Mouse (Mus musculus): ENCODE data around the gene Efna1.

The Efna1 gene

DNA sequence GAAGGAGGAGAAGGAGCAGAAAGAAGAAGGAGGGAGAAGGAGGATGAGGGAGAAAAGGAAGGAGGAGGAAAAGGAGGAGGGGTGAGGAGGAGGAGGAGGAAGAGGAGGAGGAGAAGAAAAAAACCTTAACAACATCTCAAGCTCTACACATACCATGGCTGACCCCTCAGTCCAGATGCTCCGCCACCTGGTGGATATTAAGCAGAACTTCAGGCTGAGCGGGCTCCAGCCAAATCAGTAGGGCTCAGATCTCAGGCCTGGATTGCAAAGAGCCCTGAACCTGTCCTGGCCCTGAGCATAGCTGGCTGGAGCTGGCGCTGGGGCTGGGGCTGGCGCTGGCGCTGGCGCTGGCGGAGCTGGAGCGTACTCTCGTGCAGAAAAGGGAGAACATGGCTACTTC, 27.1 kb upstream of the Efna1 start:
- peak in 1 of 2 experiments; percentile 39 for DNase-seq (ENCODE audit: low read depth in 1 of 2, low spot score in 2 of 2)

DNA sequence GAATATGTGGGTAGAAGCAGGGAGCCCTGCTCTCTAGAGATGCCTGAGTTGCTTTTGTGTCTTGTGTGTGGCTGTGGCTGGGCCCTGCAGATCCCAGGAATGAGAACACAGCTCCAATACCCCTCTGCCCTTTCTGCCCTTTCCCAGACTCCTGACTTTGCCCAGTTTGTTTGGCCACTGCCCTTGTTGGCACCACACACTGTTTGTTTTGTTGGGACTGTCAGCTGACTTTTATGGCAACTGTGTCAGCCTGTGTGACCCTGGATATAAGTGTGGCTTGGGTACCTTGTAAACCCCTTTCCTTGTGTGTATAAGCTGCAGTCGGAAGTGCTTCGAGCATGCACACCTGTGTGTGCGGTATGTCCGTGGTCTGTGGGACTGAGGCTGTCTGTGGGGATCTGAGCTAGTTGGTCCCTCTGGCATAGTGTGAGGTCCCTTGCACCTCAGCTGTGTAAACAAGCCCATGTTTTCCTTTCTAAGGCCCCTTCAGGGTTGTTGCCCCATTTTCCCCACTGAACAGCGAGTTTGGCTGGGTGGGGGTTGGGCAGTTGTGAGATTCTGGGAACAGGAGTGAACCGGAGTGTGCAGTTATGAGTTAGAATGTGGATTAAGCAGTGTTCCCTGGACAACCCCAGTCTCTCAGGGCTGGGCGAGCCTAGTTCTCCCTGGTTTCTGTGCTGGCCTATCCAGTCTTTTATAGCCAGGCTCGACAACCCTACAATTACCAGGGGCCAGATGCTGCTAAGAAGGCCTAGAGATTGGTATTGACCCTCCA, 24.8 kb upstream of the Efna1 start:
- no peak for DNase-seq (ENCODE audit: low read depth in 1 of 2, low spot score in 2 of 2)

DNA sequence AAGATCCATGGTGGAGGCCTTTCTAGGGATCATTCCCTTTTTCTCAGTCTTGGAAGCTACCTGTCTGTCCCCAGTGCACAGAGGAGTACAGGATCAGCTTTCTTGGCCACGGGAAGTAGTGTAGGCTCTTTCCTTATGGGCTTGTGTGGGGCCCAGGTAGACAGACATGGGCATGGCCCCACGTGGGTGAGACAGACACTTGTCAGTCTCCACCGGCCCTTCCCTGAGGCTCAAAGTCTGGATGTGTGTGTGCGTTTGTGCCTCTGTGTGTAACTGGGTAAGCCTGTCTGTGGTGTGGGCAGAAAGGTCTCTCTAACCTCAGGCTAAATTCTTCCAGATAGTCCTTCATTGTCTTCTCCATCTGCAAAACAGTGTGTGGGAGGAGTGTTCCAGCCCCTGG, 24.2 kb upstream of the Efna1 start:
- DNase-seq (ENCODE audit: low read depth in 1 of 2, low spot score in 2 of 2), result no peak

DNA sequence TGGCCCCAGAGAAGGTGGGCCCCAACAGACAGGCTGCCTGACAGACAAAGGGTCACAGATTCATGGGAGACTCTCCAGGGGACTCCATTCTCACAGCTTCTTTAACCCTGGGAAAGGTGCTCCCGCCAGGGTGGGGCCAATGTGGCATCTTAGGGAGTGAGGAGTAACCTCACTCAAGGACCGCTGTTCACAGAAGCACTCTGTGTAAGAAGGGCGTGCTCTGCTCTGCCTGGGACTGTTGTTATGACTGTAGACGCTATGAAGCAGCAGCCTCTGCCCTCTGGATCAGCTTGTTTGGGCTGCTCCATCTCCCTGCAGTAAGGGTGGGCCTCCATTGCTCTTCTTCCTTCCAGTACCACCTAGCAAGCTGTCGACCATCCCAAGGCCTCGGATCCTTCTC, 23.5 kb upstream of the Efna1 start:
- DNase-seq (ENCODE audit: low read depth in 1 of 2, low spot score in 2 of 2), result no peak

DNA sequence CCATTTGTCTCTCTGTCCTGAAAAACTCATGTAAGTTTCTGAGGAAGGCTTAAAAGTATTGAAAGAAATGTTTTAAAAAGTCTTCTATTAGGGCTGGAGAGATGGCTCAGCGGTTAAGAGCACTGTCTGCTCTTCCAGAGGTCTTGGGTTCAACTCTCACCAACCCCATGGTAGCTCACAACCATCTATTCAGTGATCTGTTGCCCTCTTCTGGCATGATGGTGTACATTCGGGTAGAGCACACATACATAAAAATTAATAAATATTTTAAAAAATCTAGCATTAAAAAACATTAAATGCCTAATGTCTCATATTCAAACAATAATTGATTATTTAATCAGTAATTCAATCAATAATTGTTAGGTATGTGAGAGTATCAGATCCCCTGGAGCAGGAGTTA, 19.6 kb upstream of the Efna1 start:
- no peak for DNase-seq (ENCODE audit: low read depth in 1 of 2, low spot score in 2 of 2)

DNA sequence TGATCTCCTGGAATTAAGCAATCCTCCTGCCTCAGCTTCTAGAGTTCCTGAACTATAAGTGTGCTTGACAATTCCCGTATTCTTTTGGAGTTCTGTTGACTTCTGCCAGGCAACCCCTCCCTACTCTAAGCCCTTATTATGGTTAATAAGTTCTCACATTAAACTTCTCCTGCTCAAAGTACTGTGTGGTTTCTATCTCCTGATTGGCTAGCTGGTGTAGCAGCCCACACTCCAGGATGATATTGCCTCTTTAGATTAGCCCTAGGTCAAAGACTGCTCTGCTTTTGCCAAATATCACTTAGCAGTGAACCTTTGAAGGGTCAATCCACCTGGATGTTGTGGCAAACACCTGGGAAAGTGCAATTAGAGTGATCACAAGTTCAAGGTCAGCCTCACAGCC, 19.1 kb upstream of the Efna1 start:
- DNase-seq (ENCODE audit: low read depth in 1 of 2, low spot score in 2 of 2), result no peak

DNA sequence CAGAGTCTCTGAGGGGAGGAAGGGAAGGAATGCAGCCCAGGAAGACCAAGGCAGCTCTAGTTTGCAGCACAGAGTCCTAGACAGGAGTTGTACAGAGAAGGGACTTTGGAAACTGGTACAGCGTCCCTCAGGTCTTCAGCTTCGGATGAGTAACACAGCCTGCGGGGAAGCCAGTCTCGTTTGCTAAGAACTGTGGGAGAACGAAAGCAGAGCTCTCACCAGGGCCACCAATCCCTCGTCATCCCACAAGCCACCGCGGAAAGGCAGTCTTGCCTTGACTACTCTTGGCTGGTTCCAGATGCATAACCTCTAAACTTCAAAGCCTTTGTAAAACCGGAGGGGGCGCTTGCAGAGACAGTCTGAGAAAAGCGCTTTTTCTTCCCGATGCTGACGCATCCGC, 18.6 kb upstream of the Efna1 start:
- DNase-seq (ENCODE audit: low read depth in 1 of 2, low spot score in 2 of 2), result no peak

DNA sequence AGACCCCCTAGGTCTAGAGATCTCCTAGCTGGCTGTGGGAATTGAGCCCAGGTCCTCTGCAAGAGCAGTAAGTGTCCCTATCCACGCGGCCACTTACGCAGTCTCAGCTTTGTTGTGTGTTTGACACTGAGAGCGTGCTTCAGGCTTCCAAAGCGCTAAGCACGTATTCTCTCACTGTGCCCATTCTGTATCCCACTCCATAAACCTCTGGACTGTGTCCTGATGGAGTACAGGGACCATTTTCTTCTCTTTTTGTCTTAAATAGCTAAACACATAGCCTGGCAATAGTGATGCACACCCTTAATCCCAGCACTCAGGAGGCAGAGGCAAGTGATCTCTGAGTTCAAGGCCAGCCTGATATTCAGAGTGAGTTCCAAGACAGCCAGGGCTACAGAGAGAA, 18.0 kb upstream of the Efna1 start:
- DNase-seq (ENCODE audit: low read depth in 1 of 2, low spot score in 2 of 2), result no peak

DNA sequence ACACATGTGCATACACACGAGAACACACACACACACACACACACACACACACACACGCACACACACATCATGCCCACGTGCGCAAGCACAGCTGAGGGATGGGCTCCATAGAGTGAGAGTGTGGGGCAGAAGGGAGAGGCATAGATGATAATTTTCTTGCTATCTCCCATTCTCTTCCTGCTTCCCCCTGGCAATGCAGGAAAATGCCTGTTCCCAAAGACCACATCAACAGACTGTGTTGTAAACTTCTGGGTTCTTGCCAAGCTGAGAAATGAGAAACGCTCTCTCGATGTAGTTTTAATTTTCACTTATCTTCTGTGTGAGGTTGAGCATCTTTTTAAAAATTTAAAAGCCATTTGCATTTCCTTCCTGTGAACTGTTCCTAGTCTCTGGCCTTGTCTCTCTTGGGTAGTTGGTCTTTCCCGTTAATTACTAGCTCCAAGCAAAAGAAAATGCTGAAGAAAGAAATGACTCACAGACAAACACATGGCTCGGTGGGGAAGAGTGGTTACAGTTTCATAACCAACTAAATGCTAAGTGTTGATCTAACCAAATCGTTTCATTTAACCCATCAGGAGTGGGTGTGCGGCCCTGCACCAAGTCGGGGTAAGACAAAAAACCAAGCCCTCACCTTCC, 15.9 kb upstream of the Efna1 start:
- no peak for DNase-seq (ENCODE audit: low read depth in 1 of 2, low spot score in 2 of 2)

DNA sequence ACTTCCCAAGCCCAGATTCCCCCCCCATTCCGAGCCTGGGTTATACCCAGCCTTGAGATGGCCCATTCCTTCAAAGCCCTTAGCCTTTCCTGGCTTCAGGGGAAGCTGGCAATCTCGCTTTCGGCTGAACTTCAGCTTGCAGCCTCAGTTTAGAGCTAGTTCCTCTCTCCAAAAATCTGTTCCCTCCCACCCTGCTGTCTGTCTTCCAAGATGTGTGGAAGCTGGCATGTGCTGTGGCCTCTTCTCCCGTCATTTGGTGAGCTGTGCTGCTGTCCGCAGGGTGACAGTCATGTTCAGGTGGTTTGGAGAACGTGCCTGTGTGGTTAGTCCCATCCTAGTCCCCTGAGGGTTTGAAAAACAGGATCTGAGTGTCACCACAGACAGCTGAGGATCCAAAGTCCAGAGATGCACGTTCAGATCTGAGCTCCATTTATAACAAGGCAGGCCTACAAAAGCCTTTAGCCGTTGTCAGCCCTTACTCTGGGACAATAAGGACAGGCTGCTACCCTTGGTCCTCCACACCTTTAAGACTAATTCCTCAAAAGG, 14.8 kb upstream of the Efna1 start:
- DNase-seq (ENCODE audit: low read depth in 1 of 2, low spot score in 2 of 2), result no peak

DNA sequence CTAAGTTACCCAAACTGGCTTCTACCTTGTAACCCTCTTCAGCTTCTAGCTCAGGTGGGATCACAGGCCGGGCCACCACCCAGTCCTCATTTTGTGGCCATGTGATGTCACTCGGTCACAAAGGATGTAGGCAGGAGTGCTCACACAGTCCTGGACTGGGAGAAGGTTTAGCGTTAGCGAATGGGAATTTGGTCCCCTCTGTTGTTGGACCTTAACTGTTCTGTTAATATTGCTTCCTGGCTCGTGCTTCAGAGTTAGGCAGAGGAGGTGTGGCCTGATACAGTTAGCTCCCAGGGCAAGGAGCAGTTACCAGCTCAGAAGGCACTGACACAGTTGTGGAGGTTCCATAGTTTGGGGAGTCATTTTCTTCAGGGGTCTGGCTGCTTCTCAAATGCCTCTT, 13.3 kb upstream of the Efna1 start:
- no peak for DNase-seq (ENCODE audit: low read depth in 1 of 2, low spot score in 2 of 2)

DNA sequence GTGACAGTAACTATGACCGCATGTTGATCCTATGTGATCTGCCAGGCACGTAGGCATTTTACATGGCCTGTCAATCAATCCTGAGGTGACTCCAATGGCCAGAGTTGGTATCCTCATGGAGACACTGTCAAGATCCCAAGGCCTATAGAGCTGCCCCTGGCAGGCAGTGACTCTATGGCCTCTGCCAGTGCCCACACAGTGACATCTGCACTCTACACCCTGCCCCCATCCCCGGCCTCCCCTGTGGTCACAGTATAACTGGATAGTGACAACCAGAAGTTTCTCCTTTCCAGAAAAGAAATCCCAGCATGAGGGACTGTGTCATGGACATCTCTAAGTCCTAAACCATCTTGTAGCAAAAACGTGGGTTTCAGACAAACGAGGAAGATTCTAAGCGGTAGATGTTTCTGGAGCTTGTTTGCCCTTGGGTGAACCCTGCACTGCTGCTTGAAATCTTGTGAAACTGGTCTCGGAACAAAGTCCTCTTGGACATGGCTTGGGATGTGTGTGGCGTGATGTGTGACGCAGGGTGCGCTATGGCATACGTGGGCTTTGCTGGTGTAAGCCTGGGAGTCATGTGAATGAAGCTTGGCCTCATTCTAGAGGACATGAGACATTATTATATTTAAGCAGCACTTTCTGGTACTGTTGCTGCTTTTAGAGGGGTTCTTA, 12.4 kb upstream of the Efna1 start:
- DNase-seq (ENCODE audit: low read depth in 1 of 2, low spot score in 2 of 2), result no peak

DNA sequence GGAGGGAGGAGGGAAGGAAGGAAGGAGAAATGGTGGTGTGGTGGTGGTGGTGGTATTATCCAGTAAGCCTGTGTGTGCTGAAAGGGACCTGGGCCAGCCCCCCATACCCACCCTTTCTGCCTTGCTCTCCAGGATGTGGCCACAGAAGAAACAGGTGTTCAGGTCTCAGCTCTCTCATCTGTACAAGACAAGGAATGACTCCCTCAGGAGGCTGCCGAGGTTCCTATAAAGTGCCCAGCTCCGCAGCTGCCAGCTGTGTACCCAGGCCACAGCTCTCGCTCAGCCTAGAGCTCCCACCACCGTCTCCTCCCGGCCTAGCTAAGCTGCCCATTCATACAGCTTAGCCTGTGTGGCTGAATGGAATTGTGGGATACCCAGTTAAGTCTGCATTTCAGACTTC, 11.4 kb upstream of the Efna1 start:
- DNase-seq (ENCODE audit: low read depth in 1 of 2, low spot score in 2 of 2), result no peak

DNA sequence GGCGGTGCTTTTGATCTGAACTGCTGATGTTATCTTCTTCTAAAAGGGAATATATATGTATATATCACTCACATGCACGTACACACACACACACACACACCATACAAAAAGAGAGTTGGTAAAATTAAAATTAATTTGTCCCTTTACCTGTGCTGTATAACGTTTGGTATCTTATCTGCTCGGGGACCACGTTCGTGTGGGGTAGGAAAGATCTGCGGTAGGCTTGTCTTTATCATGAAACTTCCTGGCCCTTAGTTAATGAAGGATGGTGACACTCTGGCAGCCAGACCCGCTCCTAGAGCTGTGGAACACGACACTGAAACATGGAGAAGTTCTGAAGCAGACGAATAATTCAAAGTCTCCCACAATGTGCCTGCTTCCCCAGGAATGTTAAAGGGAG, 10.9 kb upstream of the Efna1 start:
- DNase-seq (ENCODE audit: low read depth in 1 of 2, low spot score in 2 of 2), result no peak

DNA sequence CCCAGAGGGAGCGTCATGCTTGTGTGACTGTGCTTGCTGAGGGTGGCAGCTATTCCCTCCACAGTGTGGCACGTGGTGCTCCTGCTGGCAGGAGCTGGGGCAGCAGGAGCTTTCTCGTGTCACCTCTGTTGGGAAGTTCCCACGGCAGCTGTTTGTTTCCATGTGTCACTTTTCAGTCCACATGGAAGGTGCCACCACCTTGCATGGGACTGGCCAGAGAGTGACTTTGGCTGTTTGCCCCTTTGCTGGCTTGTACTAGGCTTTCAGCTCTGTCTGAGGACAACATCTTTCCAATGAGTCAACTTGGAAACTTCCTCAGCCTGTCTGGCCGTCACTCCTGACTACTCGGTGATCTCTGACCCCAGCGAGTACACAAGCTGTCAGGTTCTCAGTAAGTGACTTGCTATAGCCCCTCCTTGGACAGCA, 7.6 kb upstream of the Efna1 start:
- no peak for DNase-seq (ENCODE audit: low read depth in 1 of 2, low spot score in 2 of 2)

DNA sequence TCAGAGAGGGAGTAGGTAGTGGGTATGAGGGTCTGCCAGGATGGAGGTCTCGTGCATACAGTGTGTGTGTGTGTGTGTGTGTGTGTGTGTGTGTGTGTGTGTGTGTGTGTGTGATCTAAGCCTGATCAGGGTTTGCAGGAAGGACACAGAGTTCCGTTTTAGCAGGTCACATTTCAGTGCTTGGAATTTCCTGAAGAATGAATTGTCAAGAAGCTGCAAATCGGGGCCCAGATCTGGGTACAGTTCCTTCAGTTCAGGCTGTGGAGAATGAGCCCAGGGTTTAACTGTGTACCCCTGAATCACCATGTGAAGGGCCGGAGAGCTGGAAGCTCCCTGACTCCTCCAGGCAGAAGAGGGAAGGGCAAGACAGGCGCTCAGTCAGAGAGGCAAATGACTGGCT, 6.3 kb upstream of the Efna1 start:
- no peak for DNase-seq (ENCODE audit: low read depth in 1 of 2, low spot score in 2 of 2)

DNA sequence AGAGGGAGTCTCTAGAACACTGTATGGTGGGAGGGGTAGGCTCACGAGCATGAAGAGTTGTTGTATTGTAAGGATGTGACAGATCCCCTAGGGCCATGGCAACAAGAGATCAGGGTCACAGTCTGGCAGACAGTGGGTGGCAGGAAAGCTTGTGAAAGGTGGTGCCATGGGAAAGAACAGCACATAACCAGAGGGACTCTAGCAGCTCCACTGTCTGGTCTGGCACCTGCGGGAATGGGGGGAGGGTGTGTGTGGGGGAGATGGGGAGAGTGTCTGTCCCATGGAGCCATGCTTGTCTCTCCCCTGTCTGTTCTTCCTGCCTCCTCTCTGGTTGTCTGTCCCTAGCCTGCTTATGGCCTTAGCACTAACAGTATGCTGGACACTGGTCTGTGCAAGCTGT, 4.6 kb upstream of the Efna1 start:
- DNase-seq (ENCODE audit: low read depth in 1 of 2, low spot score in 2 of 2), result no peak

DNA sequence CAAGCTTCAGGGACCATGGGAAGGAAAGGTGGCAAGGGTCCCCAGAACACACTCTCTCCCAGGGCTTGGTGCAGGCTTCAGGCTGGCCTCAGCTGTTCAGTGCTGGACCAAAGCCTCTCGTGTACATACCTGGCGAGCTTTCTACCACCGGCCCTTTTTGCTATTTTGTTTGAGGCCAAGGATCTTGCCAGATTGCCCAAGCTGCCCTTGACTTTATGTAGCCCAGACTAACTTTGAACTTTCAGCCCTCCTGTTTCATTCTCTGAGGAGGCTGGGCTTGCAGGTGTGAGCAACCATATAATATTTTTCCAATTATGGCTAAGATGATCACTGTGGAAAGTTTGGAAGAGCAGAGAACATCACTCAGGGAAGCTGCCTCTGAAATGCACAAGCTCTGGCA, 3.3 kb upstream of the Efna1 start:
- DNase-seq (ENCODE audit: low read depth in 1 of 2, low spot score in 2 of 2), result no peak

DNA sequence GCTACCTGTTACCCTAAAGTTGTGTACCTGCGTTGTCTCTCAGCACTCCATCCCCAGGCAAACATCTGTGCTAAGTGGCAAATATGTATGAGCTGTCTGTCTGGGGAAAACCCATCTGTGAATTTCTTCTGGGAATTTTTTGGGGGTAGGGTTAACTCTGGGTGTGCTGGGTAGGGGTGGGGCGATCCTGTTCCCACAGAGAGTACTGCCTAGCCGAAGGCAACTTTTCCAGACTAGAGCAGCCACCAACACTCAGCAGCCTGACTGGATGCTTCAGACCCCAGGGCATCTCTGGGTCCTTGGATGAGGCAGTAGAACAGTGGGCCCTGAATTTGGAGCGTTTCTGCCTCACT, 1.3 kb upstream of the Efna1 start:
- no peak for DNase-seq (ENCODE audit: low read depth in 1 of 2, low spot score in 2 of 2)

DNA sequence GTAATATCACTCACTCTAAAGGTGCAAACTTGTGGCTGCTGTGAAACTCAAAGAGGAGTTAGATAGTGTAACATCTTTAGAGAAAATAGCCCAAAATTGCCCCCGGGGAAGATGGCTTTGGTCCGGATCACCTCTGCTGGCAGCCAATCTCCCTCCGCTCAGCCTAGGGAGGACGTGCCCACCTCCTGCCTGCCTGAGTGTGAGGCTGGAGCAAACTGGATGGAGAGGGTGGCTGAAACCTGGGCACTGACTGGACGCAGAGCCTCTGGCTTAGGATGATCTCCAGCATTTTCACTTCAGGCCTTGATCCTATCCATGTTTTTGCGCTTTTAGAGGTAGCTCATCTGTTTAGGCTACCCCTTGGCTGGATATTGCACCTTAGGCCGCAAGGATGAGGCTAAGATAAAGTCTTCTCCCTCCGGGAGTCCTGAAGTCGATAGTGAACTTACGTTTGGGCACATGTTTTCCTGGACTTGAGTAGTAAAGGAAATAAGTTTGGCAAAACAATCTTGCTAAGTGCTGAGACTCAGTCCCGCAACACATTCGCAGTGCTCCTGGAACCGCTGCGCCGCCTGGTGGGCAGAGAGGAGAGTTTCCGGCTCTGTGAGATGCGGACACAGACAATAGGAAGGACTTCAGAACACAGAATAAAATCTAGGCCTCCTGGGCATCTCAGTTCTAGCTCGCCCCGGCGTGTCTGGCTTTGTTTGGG, 793 bp upstream of the Efna1 start:
- DNase-seq (ENCODE audit: low read depth in 1 of 2, low spot score in 2 of 2), result peak; percentile 39 to 66

DNA sequence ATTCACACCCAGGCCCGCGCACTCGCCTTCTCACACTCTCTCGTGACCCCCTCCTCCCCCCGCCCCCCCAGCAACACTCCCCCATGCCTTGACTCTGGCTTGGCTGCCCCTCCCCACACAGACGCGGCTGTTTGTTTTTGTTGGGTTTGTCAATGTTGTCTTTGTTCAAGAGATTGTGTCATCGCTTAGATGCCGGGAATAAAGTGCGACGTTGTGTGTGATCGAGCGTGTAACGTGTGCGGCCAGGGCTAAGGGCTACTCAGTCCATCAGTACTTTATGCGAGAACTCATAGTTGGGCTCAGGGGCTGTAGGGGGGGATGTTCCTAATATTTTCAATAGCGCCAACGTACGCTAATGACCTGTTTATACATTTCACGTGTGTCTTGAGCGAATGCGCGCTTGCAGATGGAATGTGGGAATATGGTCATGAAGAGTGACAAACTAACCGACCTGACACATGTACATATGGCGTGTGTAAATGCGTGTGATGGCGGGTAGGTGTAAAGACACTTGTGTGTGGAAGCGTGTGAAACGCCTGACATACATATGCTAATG, 814 bp downstream of the Efna1 start:
- no peak for DNase-seq (ENCODE audit: low read depth in 1 of 2, low spot score in 2 of 2)
